Mouse (Mus musculus) thymus, adult 2 months (tissue): ENCODE results near the gene Gm4922.

Experiments
- CTCF ChIP-seq: fragments of 200-500 bp; IDR thresholded peaks from 2 replicates; pipeline ENCODE4 v1.5.1; 2012; ENCODE audit warnings: mild to moderate bottlenecking, control low read depth, low read length, moderate library complexity, borderline replicate concordance; ENCODE audit not compliant: control insufficient read depth, poor library complexity, insufficient read depth; ENCODE audit errors: extremely low read depth
- POLR2A ChIP-seq: fragments of 200-500 bp; IDR thresholded peaks from 2 replicates; pipeline ENCODE4 v1.6.1; 2012; ENCODE audit warnings: mild to moderate bottlenecking, low read length, control low read depth, moderate library complexity; ENCODE audit not compliant: control insufficient read depth, poor library complexity, insufficient read depth; ENCODE audit errors: extremely low read depth

DNA sequence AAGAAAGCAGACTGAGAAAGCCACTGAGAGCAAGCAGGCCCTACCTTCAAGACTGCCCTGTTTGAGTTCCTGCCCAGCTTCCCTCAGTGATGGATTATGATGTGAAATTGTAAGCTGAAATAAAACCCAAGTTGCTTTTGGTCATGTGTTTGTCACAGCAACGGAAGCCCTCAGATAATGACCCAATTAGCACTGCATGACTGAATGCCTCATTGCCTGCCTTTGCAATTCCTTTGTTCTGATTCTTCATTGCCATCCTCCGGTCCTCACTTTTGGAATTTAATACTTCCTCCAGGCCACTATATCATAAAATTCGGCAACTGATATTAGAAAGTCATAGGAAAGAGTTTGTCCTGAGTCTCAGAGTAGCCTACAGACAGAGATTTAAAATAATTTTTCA is 9.0 kb downstream of the Gm4922 start:
- no peak for TF ChIP-seq CTCF
- TF ChIP-seq POLR2A, result no peak
